Mouse (Mus musculus): ENCODE results near the gene P2rx7. TPM values are rescaled to one million over a fixed set of nuclear protein-coding genes. Genes with fewer than 3 reads are reported as not detected.
A peak's percentile ranks its signal among the peaks of the same experiment; 100 is the strongest.

The P2rx7 gene
- polyA plus RNA-seq, 1 experiment, result 1.4 TPM

GRCm38 (mm10) chr5:122622526-122622925, 21.2 kb upstream of the P2rx7 start:
- no peak for TF ChIP-seq POLR2A (IDR thresholded peaks at IDR 0.05; ENCODE audit: low read depth, low read length)
- Histone ChIP-seq H3K4me3 (ENCODE audit: insufficient read depth, low read length) (no peak overlapping the region), H3K27ac (ENCODE audit: insufficient read depth, low read length) (peak overlapping the region; percentile 86), H3K4me1 (ENCODE audit: control insufficient read depth, insufficient read depth, low read length) (peaks cover 3% of the 10 kb centered on the region; the same call in 1 of the 2 replicates)

- H3K27ac ChIP-seq (ENCODE audit: insufficient read depth, low read length), result no peak overlapping the region
- no peak for TF ChIP-seq POLR2A (IDR thresholded peaks at IDR 0.05; ENCODE audit: low read depth, low read length)
- no peak for TF ChIP-seq CTCF (IDR thresholded peaks at IDR 0.05; ENCODE audit: borderline replicate concordance, insufficient read depth, low read length)
Measured at GRCm38 (mm10) chr5:122623861-122624260, 19.9 kb upstream of the P2rx7 start.

GRCm38 (mm10) chr5:122624952-122625479, 18.7 kb upstream of the P2rx7 start:
- H3K27ac ChIP-seq (ENCODE audit: insufficient read depth, low read length), result no peak overlapping the region
- peaks cover 3% of the 10 kb centered on the region; the same call in 1 of the 2 replicates for H3K4me1 ChIP-seq (ENCODE audit: control insufficient read depth, insufficient read depth, low read length)
- H3K4me3 ChIP-seq (ENCODE audit: insufficient read depth, low read length), result no peak overlapping the region
- TF ChIP-seq CTCF (IDR thresholded peaks at IDR 0.05; ENCODE audit: borderline replicate concordance, insufficient read depth, low read length) (no peak), POLR2A (IDR thresholded peaks at IDR 0.05; ENCODE audit: low read depth, low read length) (no peak)

More at GRCm38 (mm10) chr5:122623861-122624260, 19.9 kb upstream of the P2rx7 start:
- Histone ChIP-seq H3K4me3 (ENCODE audit: insufficient read depth, low read length) (no peak overlapping the region), H3K4me1 (ENCODE audit: control insufficient read depth, insufficient read depth, low read length) (peaks cover 3% of the 10 kb centered on the region; the same call in 1 of the 2 replicates)

GRCm38 (mm10) chr5:122625565-122626252, 18.0 kb upstream of the P2rx7 start:
- Histone ChIP-seq H3K27ac (ENCODE audit: insufficient read depth, low read length) (no peak overlapping the region), H3K4me1 (ENCODE audit: control insufficient read depth, insufficient read depth, low read length) (peaks cover 3% of the 10 kb centered on the region; the same call in 1 of the 2 replicates), H3K4me3 (ENCODE audit: insufficient read depth, low read length) (no peak overlapping the region)
- TF ChIP-seq CTCF (IDR thresholded peaks at IDR 0.05; ENCODE audit: borderline replicate concordance, insufficient read depth, low read length), result no peak
- TF ChIP-seq POLR2A (IDR thresholded peaks at IDR 0.05; ENCODE audit: low read depth, low read length), result no peak

- Histone ChIP-seq H3K4me3 (ENCODE audit: insufficient read depth, low read length) (no peak overlapping the region), H3K27ac (ENCODE audit: insufficient read depth, low read length) (no peak overlapping the region), H3K4me1 (ENCODE audit: control insufficient read depth, insufficient read depth, low read length) (peaks cover 3% of the 10 kb centered on the region; the same call in 1 of the 2 replicates)
- peak; percentile 97 for TF ChIP-seq CTCF (IDR thresholded peaks at IDR 0.05; ENCODE audit: borderline replicate concordance, insufficient read depth, low read length)
- no peak for TF ChIP-seq POLR2A (IDR thresholded peaks at IDR 0.05; ENCODE audit: low read depth, low read length)
Measured at GRCm38 (mm10) chr5:122627243-122627642, 16.5 kb upstream of the P2rx7 start.

GRCm38 (mm10) chr5:122635228-122635627, 8.5 kb upstream of the P2rx7 start:
- Histone ChIP-seq H3K27ac (ENCODE audit: insufficient read depth, low read length) (no peak overlapping the region), H3K4me3 (ENCODE audit: insufficient read depth, low read length) (no peak overlapping the region), H3K4me1 (ENCODE audit: control insufficient read depth, insufficient read depth, low read length) (peaks cover 5% of the 10 kb centered on the region)
- no peak for TF ChIP-seq CTCF (IDR thresholded peaks at IDR 0.05; ENCODE audit: borderline replicate concordance, insufficient read depth, low read length)
- no peak for TF ChIP-seq POLR2A (IDR thresholded peaks at IDR 0.05; ENCODE audit: low read depth, low read length)

GRCm38 (mm10) chr5:122636308-122636707, 7.4 kb upstream of the P2rx7 start:
- H3K4me1 ChIP-seq (ENCODE audit: control insufficient read depth, insufficient read depth, low read length), result peaks cover 5% of the 10 kb centered on the region
- no peak overlapping the region for H3K4me3 ChIP-seq (ENCODE audit: insufficient read depth, low read length)
- no peak overlapping the region for H3K27ac ChIP-seq (ENCODE audit: insufficient read depth, low read length)
- TF ChIP-seq POLR2A (IDR thresholded peaks at IDR 0.05; ENCODE audit: low read depth, low read length) (no peak), CTCF (IDR thresholded peaks at IDR 0.05; ENCODE audit: borderline replicate concordance, insufficient read depth, low read length) (no peak)

- H3K27ac ChIP-seq (ENCODE audit: insufficient read depth, low read length), result no peak overlapping the region
- TF ChIP-seq CTCF (IDR thresholded peaks at IDR 0.05; ENCODE audit: borderline replicate concordance, insufficient read depth, low read length) (no peak), POLR2A (IDR thresholded peaks at IDR 0.05; ENCODE audit: low read depth, low read length) (no peak)
- no peak overlapping the region for H3K4me3 ChIP-seq (ENCODE audit: insufficient read depth, low read length)
- peaks cover 5% of the 10 kb centered on the region for H3K4me1 ChIP-seq (ENCODE audit: control insufficient read depth, insufficient read depth, low read length)
Measured at GRCm38 (mm10) chr5:122636958-122637357, 6.8 kb upstream of the P2rx7 start.

GRCm38 (mm10) chr5:122638296-122638695, 5.4 kb upstream of the P2rx7 start:
- Histone ChIP-seq H3K4me3 (ENCODE audit: insufficient read depth, low read length) (no peak overlapping the region), H3K27ac (ENCODE audit: insufficient read depth, low read length) (no peak overlapping the region), H3K4me1 (ENCODE audit: control insufficient read depth, insufficient read depth, low read length) (peaks cover 5% of the 10 kb centered on the region)
- no peak for TF ChIP-seq CTCF (IDR thresholded peaks at IDR 0.05; ENCODE audit: borderline replicate concordance, insufficient read depth, low read length)
- TF ChIP-seq POLR2A (IDR thresholded peaks at IDR 0.05; ENCODE audit: low read depth, low read length), result no peak

- Histone ChIP-seq H3K27ac (ENCODE audit: insufficient read depth, low read length) (no peak overlapping the region), H3K4me1 (ENCODE audit: control insufficient read depth, insufficient read depth, low read length) (peaks cover 5% of the 10 kb centered on the region), H3K4me3 (ENCODE audit: insufficient read depth, low read length) (no peak overlapping the region)
- no peak for TF ChIP-seq CTCF (IDR thresholded peaks at IDR 0.05; ENCODE audit: borderline replicate concordance, insufficient read depth, low read length)
- TF ChIP-seq POLR2A (IDR thresholded peaks at IDR 0.05; ENCODE audit: low read depth, low read length), result no peak
Measured at GRCm38 (mm10) chr5:122639517-122639916, 4.2 kb upstream of the P2rx7 start.
